Mouse (Mus musculus): Measurements from ENCODE around the gene Ces1f.
"Not testable (repeated sequence)": the region's sequence is repeated elsewhere in the genome, so short reads cannot be mapped to it uniquely, and the experiment has no call there.

Gene Ces1f

GRCm38 (mm10) chr8:93279556-93279955 is at the start of gene Ces1f:
Gene Ces1f, minus strand, starts transcription at chr8:93279747.
- DNase-seq (ENCODE audit: low spot score in 2 of 2): no peak

- no peak for DNase-seq (ENCODE audit: low spot score in 2 of 2)
Observed at GRCm38 (mm10) chr8:93325123-93325522, 45.6 kb upstream of the Ces1f start.

GRCm38 (mm10) chr8:93317031-93317430 is 37.5 kb upstream of the Ces1f start:
- no peak for DNase-seq (ENCODE audit: low spot score in 2 of 2)

- DNase-seq (ENCODE audit: low spot score in 2 of 2): no peak
Observed at GRCm38 (mm10) chr8:93315557-93315956, 36.0 kb upstream of the Ces1f start.

- no peak for DNase-seq (ENCODE audit: low spot score in 2 of 2)
Observed at GRCm38 (mm10) chr8:93283896-93284295, 4.3 kb upstream of the Ces1f start.

- DNase-seq (ENCODE audit: low spot score in 2 of 2): no peak
Observed at GRCm38 (mm10) chr8:93282349-93282748, 2.8 kb upstream of the Ces1f start.

GRCm38 (mm10) chr8:93278176-93278805 is 1.3 kb downstream of the Ces1f start:
- no peak for DNase-seq (ENCODE audit: low spot score in 2 of 2)

- DNase-seq (ENCODE audit: low spot score in 2 of 2): no peak
Observed at GRCm38 (mm10) chr8:93274609-93275008, 4.9 kb downstream of the Ces1f start.

GRCm38 (mm10) chr8:93273321-93273720 is 6.2 kb downstream of the Ces1f start:
- no peak for DNase-seq (ENCODE audit: low spot score in 2 of 2)

- DNase-seq (ENCODE audit: low spot score in 2 of 2): no peak
Observed at GRCm38 (mm10) chr8:93272686-93273085, 6.9 kb downstream of the Ces1f start.

- DNase-seq (ENCODE audit: low spot score in 2 of 2): no peak
Observed at GRCm38 (mm10) chr8:93261436-93261835, 18.1 kb downstream of the Ces1f start.

GRCm38 (mm10) chr8:93252400-93252925 is 27.1 kb downstream of the Ces1f start:
- DNase-seq (ENCODE audit: low spot score in 2 of 2): no peak

GRCm38 (mm10) chr8:93246057-93246456 is 33.5 kb downstream of the Ces1f start:
- no peak for DNase-seq (ENCODE audit: low spot score in 2 of 2)

- no peak for DNase-seq (ENCODE audit: low spot score in 2 of 2)
Observed at GRCm38 (mm10) chr8:93239884-93240283, 39.7 kb downstream of the Ces1f start.

- no peak for DNase-seq (ENCODE audit: low spot score in 2 of 2)
Observed at GRCm38 (mm10) chr8:93235681-93236080, 43.9 kb downstream of the Ces1f start.

GRCm38 (mm10) chr8:93234706-93235105 is 44.8 kb downstream of the Ces1f start:
- DNase-seq (ENCODE audit: low spot score in 2 of 2): no peak

- no peak for DNase-seq (ENCODE audit: low spot score in 2 of 2)
Observed at GRCm38 (mm10) chr8:93234068-93234467, 45.5 kb downstream of the Ces1f start.

- peak; percentile 6 to 16 for DNase-seq (ENCODE audit: low spot score in 2 of 2)
Observed at GRCm38 (mm10) chr8:93229446-93229845, 50.1 kb downstream of the Ces1f start, which contains the start of gene Ces1e. Gene Ces1e, minus strand, starts transcription at chr8:93229619.

GRCm38 (mm10) chr8:93228673-93229370 is 50.7 kb downstream of the Ces1f start:
- peak in 1 of 2 experiments; percentile 11 for DNase-seq (ENCODE audit: low spot score in 2 of 2)

- DNase-seq (ENCODE audit: low spot score in 2 of 2): not testable (repeated sequence)
Observed at GRCm38 (mm10) chr8:93226471-93226870, 53.1 kb downstream of the Ces1f start.

GRCm38 (mm10) chr8:93221896-93222295 is 57.7 kb downstream of the Ces1f start:
- no peak for DNase-seq (ENCODE audit: low spot score in 2 of 2)

GRCm38 (mm10) chr8:93217867-93218266 is 61.7 kb downstream of the Ces1f start:
- no peak for DNase-seq (ENCODE audit: low spot score in 2 of 2)

GRCm38 (mm10) chr8:93217375-93217774 is 62.2 kb downstream of the Ces1f start:
- no peak for DNase-seq (ENCODE audit: low spot score in 2 of 2)
